Mouse (Mus musculus) retina, embryonic 14.5 days (tissue): Measurements from ENCODE around the gene Fam114a1.

ENCODE experiments used
- DNase-seq: peaks from one replicate; pipeline ENCODE4 v3.0.0-alpha.2; 2015; ENCODE audit warnings: low spot score

Fam114a1 gene

GRCm38 (mm10) chr5:64969861-64970771 is at the start of gene Fam114a1:
Fam114a1 (plus strand) TSS chr5:64970071.
- DNase-seq: peak; percentile 62

- DNase-seq: no peak
These were observed 46.9 kb upstream of the Fam114a1 start for GRCm38 (mm10) chr5:64922891-64923381.

GRCm38 (mm10) chr5:64932215-64932614 is 37.7 kb upstream of the Fam114a1 start:
- no peak for DNase-seq

- DNase-seq: no peak
These were observed 37.1 kb upstream of the Fam114a1 start for GRCm38 (mm10) chr5:64932775-64933174.

GRCm38 (mm10) chr5:64951486-64951885 is 18.4 kb upstream of the Fam114a1 start:
- no peak for DNase-seq

- DNase-seq: no peak
These were observed 14.9 kb upstream of the Fam114a1 start for GRCm38 (mm10) chr5:64954931-64955330.

GRCm38 (mm10) chr5:64958991-64959842 is 10.7 kb upstream of the Fam114a1 start:
- DNase-seq: no peak

- DNase-seq: peak; percentile 92
These were observed 10.0 kb upstream of the Fam114a1 start, which contains the start of gene Tlr6 for GRCm38 (mm10) chr5:64959843-64960230. Tlr6 (minus strand) TSS chr5:64960097.

- DNase-seq: no peak
These were observed 8.9 kb upstream of the Fam114a1 start for GRCm38 (mm10) chr5:64960857-64961391.

GRCm38 (mm10) chr5:64963271-64963670 is 6.6 kb upstream of the Fam114a1 start:
- no peak for DNase-seq

GRCm38 (mm10) chr5:64963735-64964134 is 6.1 kb upstream of the Fam114a1 start:
- no peak for DNase-seq

GRCm38 (mm10) chr5:64968961-64969860 is 660 bp upstream of the Fam114a1 start:
- DNase-seq: peak; percentile 46

GRCm38 (mm10) chr5:64975121-64975520 is 5.2 kb downstream of the Fam114a1 start:
- DNase-seq: no peak

- DNase-seq: no peak
These were observed 7.3 kb downstream of the Fam114a1 start for GRCm38 (mm10) chr5:64977128-64977527.

GRCm38 (mm10) chr5:64985971-64986370 is 16.1 kb downstream of the Fam114a1 start:
- no peak for DNase-seq

GRCm38 (mm10) chr5:64989940-64990339 is 20.1 kb downstream of the Fam114a1 start:
- no peak for DNase-seq

- no peak for DNase-seq
These were observed 22.7 kb downstream of the Fam114a1 start for GRCm38 (mm10) chr5:64992540-64992939.

GRCm38 (mm10) chr5:64995408-64995807 is 25.5 kb downstream of the Fam114a1 start:
- DNase-seq: no peak

- peak; percentile 77 for DNase-seq
These were observed 33.3 kb downstream of the Fam114a1 start for GRCm38 (mm10) chr5:65002940-65003824.

GRCm38 (mm10) chr5:65003946-65004535 is 34.2 kb downstream of the Fam114a1 start:
- no peak for DNase-seq
